Mouse (Mus musculus) adrenal gland, postnatal 25 days (tissue): ENCODE measurements around the gene Alox5. TPM values are rescaled to one million over a fixed set of nuclear protein-coding genes. Genes with fewer than 3 reads are reported as not detected.
"Not testable (repeated sequence)": the region's sequence is repeated elsewhere in the genome, so short reads cannot be mapped to it uniquely, and the experiment has no call there.

Experiments used
- DNase-seq: peaks from one replicate; pipeline ENCODE4 v3.0.0; 2021; ENCODE audit warnings: mixed read lengths
- long read RNA-seq: library from polyadenylated mRNA; stranded (forward); transcript quantifications from one replicate; pipeline ENCODE4 v2.0.0, GENCODE M21; 2021
- total RNA-seq: library from RNA; stranded (reverse); gene quantifications from 2 replicates; pipeline ENCODE4 v1.2.3, GENCODE M21; 2021

Alox5 gene
- total RNA-seq = 0.97 and 1.5 TPM in 2 replicates
- long read RNA-seq = 0 reads

- peak; percentile 29 for DNase-seq
Measured at GRCm38 (mm10) chr6:116460544-116461283, at the start of gene Alox5. Alox5 (minus strand) TSS chr6:116461178.

- not testable (repeated sequence) for DNase-seq
Measured at GRCm38 (mm10) chr6:116506302-116507003, 45.5 kb upstream of the Alox5 start, which contains the start of gene Olfr212. Olfr212 (plus strand) TSS chr6:116506516.

- no peak for DNase-seq
Measured at GRCm38 (mm10) chr6:116495960-116496359, 35.0 kb upstream of the Alox5 start.

- no peak for DNase-seq
Measured at GRCm38 (mm10) chr6:116493742-116494141, 32.8 kb upstream of the Alox5 start.

- DNase-seq = no peak
Measured at GRCm38 (mm10) chr6:116488791-116489190, 27.8 kb upstream of the Alox5 start, which contains the start of gene Olfr211. Olfr211 (plus strand) TSS chr6:116489091.

- DNase-seq = no peak
Measured at GRCm38 (mm10) chr6:116486833-116487232, 25.9 kb upstream of the Alox5 start.

- no peak for DNase-seq
Measured at GRCm38 (mm10) chr6:116485081-116485480, 24.1 kb upstream of the Alox5 start.

GRCm38 (mm10) chr6:116468081-116468480, 7.1 kb upstream of the Alox5 start:
- DNase-seq = no peak

GRCm38 (mm10) chr6:116459232-116459631, 1.7 kb downstream of the Alox5 start:
- no peak for DNase-seq

- DNase-seq = no peak
Measured at GRCm38 (mm10) chr6:116458728-116459127, 2.2 kb downstream of the Alox5 start.

GRCm38 (mm10) chr6:116456482-116456881, 4.5 kb downstream of the Alox5 start:
- DNase-seq = no peak

GRCm38 (mm10) chr6:116455781-116456180, 5.2 kb downstream of the Alox5 start:
- no peak for DNase-seq

- DNase-seq = no peak
Measured at GRCm38 (mm10) chr6:116440849-116441248, 20.1 kb downstream of the Alox5 start.

- DNase-seq = no peak
Measured at GRCm38 (mm10) chr6:116440447-116440846, 20.5 kb downstream of the Alox5 start.

GRCm38 (mm10) chr6:116439531-116439930, 21.4 kb downstream of the Alox5 start:
- DNase-seq = no peak

GRCm38 (mm10) chr6:116438864-116439263, 22.1 kb downstream of the Alox5 start:
- DNase-seq = no peak

- DNase-seq = no peak
Measured at GRCm38 (mm10) chr6:116428282-116428681, 32.7 kb downstream of the Alox5 start.

GRCm38 (mm10) chr6:116427552-116427951, 33.4 kb downstream of the Alox5 start:
- DNase-seq = no peak

GRCm38 (mm10) chr6:116423664-116424063, 37.3 kb downstream of the Alox5 start:
- DNase-seq = peak; percentile 31

GRCm38 (mm10) chr6:116422991-116423390, 38.0 kb downstream of the Alox5 start:
- DNase-seq = no peak

GRCm38 (mm10) chr6:116420271-116420670, 40.7 kb downstream of the Alox5 start:
- DNase-seq = no peak

- no peak for DNase-seq
Measured at GRCm38 (mm10) chr6:116419699-116420098, 41.3 kb downstream of the Alox5 start.

- DNase-seq = no peak
Measured at GRCm38 (mm10) chr6:116418487-116418886, 42.5 kb downstream of the Alox5 start.
